Mouse (Mus musculus): Measurements from ENCODE around the gene 4930404N11Rik. TPM values are rescaled to one million over a fixed set of nuclear protein-coding genes. Genes with fewer than 3 reads are reported as not detected.

Gene 4930404N11Rik
- polyA plus RNA-seq, 1 experiment from 2014 or later = 2.3 TPM

- H3K9ac ChIP-seq = peak overlapping the region; percentile 96
- ATAC-seq (ENCODE audit: insufficient read depth) = peak; percentile 5
- H3K4me1 ChIP-seq (replicated peaks) = peaks cover 77% of the 10 kb centered on the region
- no peaks in the 10 kb centered on the region for H3K9me3 ChIP-seq (replicated peaks)
- WGBS (ENCODE audit: insufficient replicate concordance) = 1% methylated on average over 29 of the region's 29 CpGs
- peak overlapping the region; percentile 90 for H3K4me3 ChIP-seq (replicated peaks)
- H3K4me2 ChIP-seq = peak overlapping the region; percentile 96
- H3K36me3 ChIP-seq (replicated peaks) = peaks cover 25% of the 10 kb centered on the region
- H3K27me3 ChIP-seq = peaks cover 16% of the 10 kb centered on the region
- peak overlapping the region; percentile 90 for H3K27ac ChIP-seq (replicated peaks)
Observed at GRCm38 (mm10) chr10:81349961-81350350, 15.7 kb downstream of the 4930404N11Rik start.

DNA sequence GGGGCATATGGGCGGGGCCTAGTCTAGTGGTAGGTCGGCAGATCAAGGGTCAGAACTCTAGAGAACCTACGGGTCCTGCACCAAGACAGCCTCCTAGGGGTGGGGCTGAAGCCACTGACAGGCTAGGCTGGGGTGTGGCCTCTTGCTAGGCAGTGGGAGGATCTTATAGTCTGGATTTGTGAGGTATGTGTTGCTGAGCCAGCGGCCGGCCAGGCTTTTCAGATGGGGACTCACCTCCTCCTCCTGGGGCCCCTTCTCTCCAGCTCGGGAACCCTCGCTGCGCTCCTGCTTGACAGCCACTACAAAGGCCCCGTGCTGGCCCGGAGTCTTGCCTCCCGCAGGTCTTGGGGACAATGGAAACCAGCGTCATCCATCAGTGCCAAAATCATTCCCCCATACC lies 16.5 kb downstream of the 4930404N11Rik start:
- Histone ChIP-seq H3K27me3 (peaks cover 24% of the 10 kb centered on the region), H3K4me1 (replicated peaks) (peaks cover 76% of the 10 kb centered on the region), H3K27ac (replicated peaks) (peak overlapping the region; percentile 90), H3K36me3 (replicated peaks) (peaks cover 25% of the 10 kb centered on the region), H3K9ac (peak overlapping the region; percentile 96), H3K4me3 (replicated peaks) (peak overlapping the region; percentile 90), H3K9me3 (replicated peaks) (no peaks in the 10 kb centered on the region), H3K4me2 (peak overlapping the region; percentile 96)
- 6% methylated on average over 12 of the region's 12 CpGs for WGBS (ENCODE audit: insufficient replicate concordance)
- peak; percentile 19; the same call in 1 of the 2 replicates for ATAC-seq (ENCODE audit: insufficient read depth)

- peaks cover 75% of the 10 kb centered on the region for H3K4me1 ChIP-seq (replicated peaks)
- H3K9ac ChIP-seq = peak overlapping the region; percentile 33; the same call in 1 of the 2 replicates
- peak overlapping the region; percentile 49 for H3K4me3 ChIP-seq (replicated peaks)
- peaks cover 25% of the 10 kb centered on the region for H3K36me3 ChIP-seq (replicated peaks)
- H3K4me2 ChIP-seq = peak overlapping the region; percentile 82
- no peaks in the 10 kb centered on the region for H3K9me3 ChIP-seq (replicated peaks)
- peak overlapping the region; percentile 57; the same call in 1 of the 2 replicates for H3K27ac ChIP-seq (replicated peaks)
- 0 out of 2 replicates have a peak, but pooled peaks have one; percentile 1 for ATAC-seq (ENCODE audit: insufficient read depth)
- H3K27me3 ChIP-seq = peaks cover 50% of the 10 kb centered on the region
- WGBS (ENCODE audit: insufficient replicate concordance) = 13% methylated on average over 55 of the region's 55 CpGs
Observed at GRCm38 (mm10) chr10:81346453-81347067, 19.1 kb downstream of the 4930404N11Rik start.

DNA sequence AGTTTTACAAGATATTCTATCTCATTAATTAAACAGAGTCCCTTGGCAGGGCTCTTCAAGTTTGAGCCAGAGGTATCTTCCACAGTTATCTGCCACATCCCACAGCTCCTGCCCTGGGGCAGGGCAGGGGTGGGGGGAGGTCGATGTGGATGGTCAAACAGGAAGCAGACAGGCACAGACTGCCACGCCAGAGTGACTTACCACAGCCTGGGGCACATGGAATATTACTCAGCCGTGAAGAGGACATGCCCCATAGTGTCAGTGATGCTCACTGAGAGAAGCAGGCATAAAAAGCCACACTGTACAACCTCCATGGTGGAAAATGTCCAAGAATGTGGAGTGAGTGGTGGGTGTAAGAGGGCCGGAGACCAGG lies 20.5 kb downstream of the 4930404N11Rik start:
- Histone ChIP-seq H3K4me1 (replicated peaks) (peaks cover 81% of the 10 kb centered on the region), H3K9me3 (replicated peaks) (no peaks in the 10 kb centered on the region), H3K9ac (no peak overlapping the region), H3K27me3 (peaks cover 63% of the 10 kb centered on the region), H3K27ac (replicated peaks) (no peak overlapping the region), H3K4me3 (replicated peaks) (no peak overlapping the region), H3K4me2 (no peak overlapping the region), H3K36me3 (replicated peaks) (peaks cover 25% of the 10 kb centered on the region)
- ATAC-seq (ENCODE audit: insufficient read depth) = no peak
- WGBS (ENCODE audit: insufficient replicate concordance) = 50% methylated on average over 4 of the region's 4 CpGs

DNA sequence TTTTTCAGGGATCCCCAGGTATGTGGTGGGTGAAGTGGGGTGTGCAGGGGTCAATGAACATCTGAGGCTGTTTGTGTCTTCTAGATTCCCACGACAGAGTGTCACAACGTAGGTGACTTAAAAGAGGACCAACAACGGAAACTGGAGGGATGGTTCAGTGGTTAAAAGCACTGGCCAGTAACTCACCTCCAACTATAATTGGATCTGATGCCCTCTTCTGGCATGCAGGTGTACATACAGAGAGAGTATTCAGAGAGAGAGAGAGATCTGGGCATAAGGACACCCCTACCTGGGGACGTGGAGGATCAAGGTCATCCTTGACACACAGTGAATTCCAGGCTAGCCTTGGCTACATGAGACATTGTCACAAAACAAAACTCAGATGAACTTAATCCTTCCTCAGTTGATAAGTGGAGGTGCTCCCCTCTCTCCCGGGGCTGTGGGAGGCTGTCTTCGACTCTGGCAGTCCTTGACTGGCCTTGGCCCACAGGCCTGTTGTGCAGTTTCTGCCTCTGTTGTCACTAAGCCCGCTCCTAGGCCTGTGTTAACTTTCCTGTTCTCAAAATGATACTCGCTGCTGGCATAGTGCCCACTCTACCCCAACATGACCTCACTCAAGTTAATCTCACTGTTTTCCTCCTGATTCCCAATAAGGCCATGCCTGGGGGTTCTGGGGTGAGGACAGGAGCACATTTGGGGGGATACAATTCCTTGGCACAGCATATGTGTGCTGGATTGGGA lies 21.0 kb downstream of the 4930404N11Rik start:
- H3K4me1 ChIP-seq (replicated peaks) = peaks cover 77% of the 10 kb centered on the region
- H3K9me3 ChIP-seq (replicated peaks) = no peaks in the 10 kb centered on the region
- ATAC-seq (ENCODE audit: insufficient read depth) = no peak
- H3K9ac ChIP-seq = no peak overlapping the region
- 43% methylated on average over 8 of the region's 8 CpGs for WGBS (ENCODE audit: insufficient replicate concordance)
- H3K4me2 ChIP-seq = no peak overlapping the region
- peaks cover 25% of the 10 kb centered on the region for H3K36me3 ChIP-seq (replicated peaks)
- peaks cover 66% of the 10 kb centered on the region for H3K27me3 ChIP-seq
- no peak overlapping the region for H3K4me3 ChIP-seq (replicated peaks)
- no peak overlapping the region for H3K27ac ChIP-seq (replicated peaks)

DNA sequence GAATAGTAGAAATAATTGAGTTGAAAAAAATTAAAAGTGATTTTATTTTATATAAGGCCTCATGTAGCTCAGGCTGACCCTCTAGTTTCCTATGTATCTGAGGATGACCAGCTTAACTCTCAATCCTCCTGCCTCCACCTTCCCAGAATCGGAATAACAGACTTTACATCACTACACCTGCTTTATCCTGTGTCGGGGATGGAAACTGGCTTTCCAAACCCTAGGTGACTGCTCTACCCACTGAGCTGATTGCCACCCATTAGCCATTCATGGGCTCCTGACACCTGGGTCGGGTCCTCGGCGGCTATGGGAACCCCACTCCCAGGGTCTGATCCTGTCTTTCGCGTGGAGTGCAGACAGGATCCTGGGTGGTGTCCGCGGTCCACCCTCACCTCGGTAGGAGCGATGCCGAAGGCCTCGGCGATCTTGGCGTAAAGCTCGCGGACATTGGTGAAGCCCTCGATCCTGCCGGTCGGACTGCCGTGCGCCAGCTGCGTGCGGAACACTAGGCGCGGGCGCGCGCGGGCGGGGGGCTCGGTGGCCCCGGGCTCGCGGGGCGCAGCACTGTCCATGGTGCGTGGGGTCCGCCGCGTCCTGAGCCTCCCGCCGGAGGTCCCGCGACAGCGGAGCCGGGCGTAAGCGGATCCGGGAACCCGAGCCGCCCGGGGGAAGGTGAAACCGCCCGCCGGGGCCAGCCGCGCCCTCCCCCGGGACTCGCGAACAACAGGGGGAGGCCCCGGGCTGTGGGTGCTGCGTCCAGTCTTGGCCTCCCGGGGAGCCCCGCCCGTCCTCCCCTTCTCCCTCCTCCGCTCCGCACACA lies 22.7 kb downstream of the 4930404N11Rik start, which contains the start of gene Gipc3:
TSS of gene Gipc3 (minus strand) at position 581 of the 820 bp plus-strand sequence.
- no peaks in the 10 kb centered on the region for H3K9me3 ChIP-seq (replicated peaks)
- H3K4me3 ChIP-seq (replicated peaks) = peak within 1 kb of the TSS; percentile 51
- peak within 1 kb of the TSS; percentile 72 for H3K4me2 ChIP-seq
- no peak for ATAC-seq (ENCODE audit: insufficient read depth)
- H3K36me3 ChIP-seq (replicated peaks) = peaks cover 17% of the 10 kb centered on the region
- peaks cover 76% of the 10 kb centered on the region for H3K27me3 ChIP-seq
- peak within 1 kb of the TSS; percentile 15; the same call in 1 of the 2 replicates for H3K9ac ChIP-seq
- H3K27ac ChIP-seq (replicated peaks) = no peak within 1 kb of the TSS
- 5% methylated on average over 63 of the region's 67 CpGs for WGBS (ENCODE audit: insufficient replicate concordance)
- H3K4me1 ChIP-seq (replicated peaks) = peaks cover 60% of the 10 kb centered on the region

DNA sequence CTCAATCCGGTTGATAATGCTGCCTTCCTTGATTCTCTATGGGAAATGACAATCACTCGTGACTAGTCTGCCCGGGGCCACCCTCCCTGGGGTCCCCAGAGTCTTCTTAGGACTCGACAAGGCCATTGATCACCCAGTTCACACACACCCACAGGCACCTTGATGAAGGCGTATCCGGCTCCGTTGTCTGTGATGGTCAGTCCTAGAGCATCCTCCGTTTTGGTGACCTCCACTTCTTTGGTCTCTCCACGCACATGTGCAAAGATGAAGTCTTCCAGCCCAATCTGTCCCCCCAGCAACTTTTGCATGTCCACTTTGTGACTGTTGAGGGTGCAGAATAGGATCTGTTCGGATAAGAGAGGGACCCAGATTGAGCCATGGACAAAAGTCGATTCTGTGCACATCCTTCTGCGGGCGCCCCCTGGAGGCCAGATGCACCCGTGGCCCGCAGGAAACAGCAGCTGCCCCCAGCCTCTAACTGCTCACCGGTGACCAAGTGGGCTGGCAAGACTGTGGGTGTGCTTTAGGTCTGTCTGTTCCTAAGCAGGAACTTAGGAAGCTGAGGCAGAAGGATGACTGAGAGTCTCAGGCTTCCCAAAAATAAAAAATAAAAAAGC lies 24.2 kb downstream of the 4930404N11Rik start:
- WGBS (ENCODE audit: insufficient replicate concordance) = 28% methylated on average over 16 of the region's 16 CpGs
- peaks cover 85% of the 10 kb centered on the region for H3K27me3 ChIP-seq
- H3K27ac ChIP-seq (replicated peaks) = no peak overlapping the region

GRCm38 (mm10) chr10:81340551-81341332 lies 24.9 kb downstream of the 4930404N11Rik start:
- no peaks in the 10 kb centered on the region for H3K9me3 ChIP-seq (replicated peaks)
- no peak overlapping the region for H3K9ac ChIP-seq
- peaks cover 40% of the 10 kb centered on the region for H3K4me1 ChIP-seq (replicated peaks)
- WGBS (ENCODE audit: insufficient replicate concordance) = 42% methylated on average over 17 of the region's 17 CpGs
- ATAC-seq (ENCODE audit: insufficient read depth) = peak; percentile 35; the same call in 1 of the 2 replicates
- peaks cover 83% of the 10 kb centered on the region for H3K27me3 ChIP-seq
- H3K36me3 ChIP-seq (replicated peaks) = 0 out of 2 replicates have a peak, but pooled peaks cover under 1% of the 10 kb centered on the region
- no peak overlapping the region for H3K4me3 ChIP-seq (replicated peaks)
- H3K27ac ChIP-seq (replicated peaks) = no peak overlapping the region
- peak overlapping the region; percentile 13 for H3K4me2 ChIP-seq

More for the DNA sequence above, 24.2 kb downstream of the 4930404N11Rik start:
- peaks cover 46% of the 10 kb centered on the region for H3K4me1 ChIP-seq (replicated peaks)
- H3K4me3 ChIP-seq (replicated peaks) = no peak overlapping the region
- H3K9ac ChIP-seq = no peak overlapping the region
- no peaks in the 10 kb centered on the region for H3K9me3 ChIP-seq (replicated peaks)
- H3K4me2 ChIP-seq = no peak overlapping the region
- ATAC-seq (ENCODE audit: insufficient read depth) = no peak
- H3K36me3 ChIP-seq (replicated peaks) = peaks cover 6% of the 10 kb centered on the region; the same call in 1 of the 2 replicates

- Histone ChIP-seq H3K4me3 (replicated peaks) (no peak overlapping the region), H3K36me3 (replicated peaks) (no peaks in the 10 kb centered on the region), H3K9me3 (replicated peaks) (no peaks in the 10 kb centered on the region), H3K4me2 (no peak overlapping the region), H3K27me3 (peaks cover 63% of the 10 kb centered on the region), H3K4me1 (replicated peaks) (peaks cover 15% of the 10 kb centered on the region), H3K9ac (no peak overlapping the region), H3K27ac (replicated peaks) (no peak overlapping the region)
- no peak for ATAC-seq (ENCODE audit: insufficient read depth)
- 76% methylated on average over 4 of the region's 4 CpGs for WGBS (ENCODE audit: insufficient replicate concordance)
Observed at GRCm38 (mm10) chr10:81336558-81336957, 29.1 kb downstream of the 4930404N11Rik start.
